Mouse (Mus musculus): ENCODE results near the gene Wdr46.

Gene Wdr46

DNA sequence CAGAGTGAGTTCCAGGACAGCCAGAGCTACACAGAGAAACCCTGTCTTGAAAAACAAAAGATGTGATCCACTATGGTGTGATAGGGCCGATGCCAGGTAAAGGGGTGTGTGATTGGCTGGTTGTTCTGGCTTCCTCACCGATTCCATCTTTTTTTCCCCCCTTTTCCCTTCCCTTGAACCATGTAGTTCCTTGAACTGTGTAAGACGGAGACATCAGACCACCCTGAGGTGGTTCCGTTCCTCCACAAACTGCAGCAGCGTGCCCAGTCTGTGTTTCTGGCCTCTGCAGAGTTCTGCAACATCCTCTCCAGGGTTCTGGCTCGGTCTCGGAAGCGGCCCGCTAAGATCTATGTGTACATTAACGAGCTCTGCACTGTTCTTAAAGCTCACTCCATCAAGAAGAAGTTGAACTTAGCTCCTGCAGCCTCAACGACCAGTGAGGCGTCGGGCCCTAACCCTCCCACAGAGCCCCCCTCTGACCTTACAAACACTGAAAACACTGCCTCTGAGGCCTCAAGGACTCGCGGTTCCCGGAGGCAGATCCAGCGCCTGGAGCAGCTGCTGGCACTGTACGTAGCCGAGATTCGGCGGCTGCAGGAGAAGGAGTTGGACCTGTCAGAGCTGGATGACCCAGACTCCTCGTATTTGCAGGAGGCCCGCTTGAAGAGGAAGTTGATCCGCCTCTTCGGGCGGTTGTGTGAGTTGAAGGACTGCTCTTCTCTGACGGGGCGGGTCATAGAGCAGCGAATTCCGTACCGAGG is 29.2 kb upstream of the Wdr46 start:
- DNase-seq (ENCODE audit: low read depth), result no peak

GRCm38 (mm10) chr17:33911813-33912414 is 28.5 kb upstream of the Wdr46 start:
- no peak for DNase-seq (ENCODE audit: low read depth)

- DNase-seq (ENCODE audit: low read depth), result no peak
These were observed 27.2 kb upstream of the Wdr46 start for GRCm38 (mm10) chr17:33913264-33913663.

GRCm38 (mm10) chr17:33913905-33914304 is 26.6 kb upstream of the Wdr46 start:
- no peak for DNase-seq (ENCODE audit: low read depth)

- DNase-seq (ENCODE audit: low read depth), result peak; percentile 54
These were observed 25.5 kb upstream of the Wdr46 start for GRCm38 (mm10) chr17:33914969-33915391.

- DNase-seq (ENCODE audit: low read depth), result peak; percentile 97
These were observed 24.7 kb upstream of the Wdr46 start, which contains the start of the genes Tapbp and Zbtb22 for GRCm38 (mm10) chr17:33915671-33916250. Gene Tapbp (plus strand): TSS chr17:33915899. Gene Zbtb22 (plus strand): TSS chr17:33915904.

DNA sequence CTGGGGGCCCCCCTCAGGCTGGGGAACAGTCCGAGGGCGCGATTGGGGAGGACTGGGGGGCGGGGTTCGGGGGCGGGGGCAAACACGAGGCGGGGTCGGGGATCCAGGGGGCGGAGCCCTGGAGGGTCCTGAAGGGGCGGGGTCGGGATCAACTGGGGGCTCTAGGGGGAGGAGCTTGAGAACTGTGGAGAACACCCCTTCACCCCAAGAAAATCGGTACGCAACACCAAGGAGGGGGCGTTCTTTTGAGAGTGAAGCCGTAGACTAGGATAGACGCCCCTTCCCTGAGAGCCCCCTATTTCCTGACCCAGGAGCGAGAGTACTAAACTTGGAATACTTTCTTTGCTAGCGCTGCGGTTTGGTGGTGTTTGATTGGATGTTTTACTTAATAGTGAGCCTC is 24.2 kb upstream of the Wdr46 start:
- DNase-seq (ENCODE audit: low read depth), result no peak

GRCm38 (mm10) chr17:33916847-33917655 is 23.4 kb upstream of the Wdr46 start:
- no peak for DNase-seq (ENCODE audit: low read depth)

DNA sequence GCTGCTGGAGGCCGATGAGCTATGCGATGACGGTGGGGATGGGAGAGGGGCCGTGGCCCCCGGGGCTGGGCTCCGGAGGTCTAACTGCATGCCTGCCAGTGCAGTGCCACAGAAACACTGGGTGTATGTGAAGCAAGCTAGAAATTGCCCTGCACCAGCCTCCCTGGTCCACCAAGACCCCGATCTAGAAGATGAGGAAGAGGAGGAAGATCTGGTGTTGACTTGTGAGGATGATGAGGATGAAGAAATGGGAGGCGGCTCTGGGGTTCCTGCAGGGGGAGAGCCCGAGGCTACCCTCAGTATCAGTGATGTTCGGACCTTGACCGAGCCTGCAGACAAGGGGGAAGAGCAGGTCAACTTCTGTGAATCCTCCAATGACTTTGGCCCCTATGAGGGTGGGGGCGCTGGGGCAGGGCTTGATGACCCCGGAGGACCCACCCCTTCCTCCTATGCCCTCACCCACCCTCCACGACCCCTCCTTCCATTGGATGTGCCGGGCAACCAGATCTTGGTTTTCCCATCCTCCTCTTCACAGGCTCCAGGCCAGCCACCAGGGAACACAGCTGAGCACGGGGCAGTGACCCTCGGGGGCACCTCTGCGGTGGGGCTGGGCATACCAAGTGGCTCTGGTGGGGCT is 22.7 kb upstream of the Wdr46 start:
- no peak for DNase-seq (ENCODE audit: low read depth)

DNA sequence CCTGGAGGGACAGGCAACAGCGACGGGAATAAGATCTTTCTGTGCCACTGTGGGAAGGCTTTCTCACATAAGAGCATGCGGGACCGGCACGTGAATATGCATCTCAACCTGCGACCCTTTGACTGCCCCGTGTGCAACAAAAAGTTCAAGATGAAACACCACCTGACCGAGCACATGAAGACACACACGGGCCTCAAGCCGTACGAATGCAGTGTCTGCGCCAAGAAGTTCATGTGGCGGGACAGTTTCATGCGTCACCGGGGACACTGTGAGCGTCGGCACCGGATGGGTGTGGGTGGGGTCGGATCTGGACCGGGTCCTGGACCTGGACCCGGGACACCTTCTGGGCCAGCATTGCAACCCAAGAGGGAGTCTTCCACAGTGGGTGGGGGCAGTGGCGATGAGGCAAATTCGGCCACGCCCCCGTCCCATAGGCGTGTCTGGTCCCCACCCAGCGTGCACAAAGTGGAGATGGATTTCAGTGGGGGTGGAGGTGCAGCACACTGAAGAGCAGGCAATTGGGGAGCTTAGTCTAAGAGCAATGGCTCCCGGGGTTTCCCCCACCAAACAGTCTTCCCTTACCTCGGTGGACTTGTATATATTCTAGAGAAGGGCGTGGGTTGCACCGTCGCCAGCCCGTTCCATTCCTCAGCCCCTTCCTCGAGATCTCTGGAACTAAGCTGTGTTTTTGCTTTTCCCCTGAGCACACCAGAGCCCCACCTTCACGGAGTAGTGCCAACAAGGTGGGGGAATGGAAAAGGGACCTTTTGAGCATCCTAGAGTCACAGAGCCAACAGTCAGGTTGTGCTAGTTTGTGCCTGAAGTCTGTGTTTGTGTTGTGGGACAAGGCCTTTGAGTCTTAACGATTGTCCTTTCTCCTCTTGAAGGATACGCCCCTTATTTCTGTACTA is 21.9 kb upstream of the Wdr46 start:
- peak; percentile 80 for DNase-seq (ENCODE audit: low read depth)

- peak; percentile 96 for DNase-seq (ENCODE audit: low read depth)
These were observed 20.8 kb upstream of the Wdr46 start for GRCm38 (mm10) chr17:33919351-33920281.

DNA sequence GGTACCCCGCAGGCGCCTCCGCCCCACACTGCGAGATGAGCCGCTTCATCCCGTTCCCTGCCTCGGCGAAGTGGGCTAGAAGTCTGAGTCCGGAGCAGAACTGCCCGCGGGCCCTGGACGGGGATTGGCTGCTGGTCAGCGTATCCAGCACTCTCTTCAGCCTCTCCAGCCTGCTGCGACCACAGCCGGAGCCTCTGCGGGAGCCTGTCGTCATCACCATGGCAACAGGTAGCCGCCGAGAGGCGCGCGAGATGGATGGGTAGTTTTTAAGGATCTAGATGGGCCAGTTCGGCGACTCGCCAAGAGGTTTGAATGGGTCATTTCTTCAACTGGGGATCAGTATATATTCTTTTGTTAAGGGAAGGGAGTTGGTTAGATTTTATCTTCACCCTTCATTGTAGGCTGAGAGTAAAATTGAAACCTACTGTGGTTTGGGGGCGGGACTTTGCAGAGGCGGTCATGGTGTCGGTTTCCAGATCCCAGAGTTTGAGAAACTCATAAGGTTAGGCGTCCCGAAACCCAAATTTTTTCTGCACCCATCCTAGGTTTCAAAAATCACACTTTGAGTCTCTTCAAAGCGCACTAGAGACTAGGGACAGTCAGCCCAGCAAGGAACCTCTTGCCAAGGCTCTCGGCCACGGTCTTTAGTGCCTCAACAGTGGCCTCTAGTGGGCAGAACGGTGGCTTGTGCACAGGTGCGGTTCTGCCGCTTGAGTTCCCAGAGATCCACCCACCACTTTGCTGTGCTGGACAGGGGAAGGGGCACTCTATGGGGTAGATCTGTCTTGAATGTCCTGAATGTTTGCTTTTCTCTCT is 20.0 kb upstream of the Wdr46 start:
- peak; percentile 95 for DNase-seq (ENCODE audit: low read depth)

- no peak for DNase-seq (ENCODE audit: low read depth)
These were observed 19.1 kb upstream of the Wdr46 start for GRCm38 (mm10) chr17:33921361-33921760.

DNA sequence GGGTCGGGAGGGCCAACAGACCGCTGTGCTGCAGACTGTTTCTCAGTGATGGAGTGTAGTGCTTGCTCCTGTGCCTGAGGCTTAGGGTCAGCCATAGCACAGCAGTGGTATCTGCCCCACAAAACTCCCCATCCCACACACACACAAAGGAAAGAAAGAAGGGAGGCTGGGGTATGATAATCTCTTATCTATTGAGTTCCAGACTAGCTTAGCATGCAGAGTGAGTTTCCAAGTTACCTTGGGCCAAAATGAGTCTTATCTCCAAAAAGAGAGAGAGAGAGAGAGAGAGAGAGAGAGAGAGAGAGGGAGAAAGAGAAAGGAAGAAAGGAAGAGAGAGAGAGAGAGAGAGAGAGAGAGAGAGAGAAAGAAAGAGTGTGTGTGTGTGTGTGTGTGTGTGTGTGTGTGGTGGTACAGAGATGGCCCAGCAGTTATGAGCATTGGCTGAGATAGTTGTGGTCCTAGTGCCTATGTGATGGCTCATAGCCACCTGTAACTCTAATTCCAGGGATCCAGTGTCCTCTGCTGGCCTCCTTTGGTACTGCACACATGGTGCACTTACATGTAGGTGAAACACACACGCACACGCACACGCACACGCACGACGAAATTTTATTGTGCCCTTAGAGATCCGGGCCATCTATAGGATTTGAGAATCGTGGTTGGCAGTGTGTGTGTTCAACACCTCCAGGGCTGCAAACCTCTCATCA is 15.7 kb upstream of the Wdr46 start:
- peak; percentile 84 for DNase-seq (ENCODE audit: low read depth)

GRCm38 (mm10) chr17:33925406-33926116 is 14.9 kb upstream of the Wdr46 start:
- DNase-seq (ENCODE audit: low read depth), result peak; percentile 43

DNA sequence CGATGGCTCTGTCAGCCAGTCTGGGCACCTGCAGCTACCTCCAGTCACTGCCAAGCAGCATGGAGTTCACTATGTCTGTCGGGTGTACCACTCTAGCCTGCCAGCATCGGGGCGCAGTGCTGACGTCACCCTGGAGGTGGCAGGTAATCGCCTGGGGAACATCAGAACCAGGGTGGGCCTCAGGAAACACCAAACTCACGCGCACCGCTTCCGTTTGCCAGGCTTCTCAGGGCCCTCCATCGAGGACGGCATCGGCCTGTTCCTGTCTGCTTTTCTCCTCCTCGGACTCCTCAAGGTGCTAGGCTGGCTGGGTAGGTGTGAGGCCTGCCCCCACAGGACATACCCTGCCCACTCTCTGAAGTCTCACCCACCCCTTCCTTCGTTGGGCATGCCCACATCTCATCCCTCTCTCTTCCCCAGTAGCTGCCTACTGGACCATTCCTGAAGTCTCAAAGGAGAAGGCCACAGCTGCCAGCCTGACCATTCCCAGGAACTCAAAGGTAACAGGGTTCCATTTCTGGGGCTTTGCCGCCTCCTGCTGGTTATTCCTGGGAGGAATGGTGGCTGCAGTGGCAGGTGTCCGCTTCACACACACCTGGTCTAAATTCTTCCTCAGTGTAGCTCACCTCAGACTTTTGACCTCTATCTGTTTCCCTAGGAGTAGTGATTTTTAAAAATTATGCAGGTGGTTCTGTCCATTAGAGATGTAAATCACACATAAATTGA is 14.1 kb upstream of the Wdr46 start:
- DNase-seq (ENCODE audit: low read depth), result peak; percentile 61

Measured in induced T-regulatory cell, adult 2 months (primary cell).